Mouse (Mus musculus): ENCODE results near the gene Bmpr1b. TPM values are rescaled to one million over a fixed set of nuclear protein-coding genes. Genes with fewer than 3 reads are reported as not detected.
A peak's percentile ranks its signal among the peaks of the same experiment; 100 is the strongest.
"Not testable (repeated sequence)": the region's sequence is repeated elsewhere in the genome, so short reads cannot be mapped to it uniquely, and the experiment has no call there.

The Bmpr1b gene
- polyA plus RNA-seq (2015; fragmentation: Nextera tagmentation; extraction: Ambion mirVana) = 2.1 and 3.6 TPM in 2 replicates

GRCm38 (mm10) chr3:142168863-142169521 is at the start of gene Bmpr1b:
Gene Bmpr1b, minus strand, starts transcription at chr3:142169425.
- no peak within 1 kb of the TSS for H3K27ac ChIP-seq (ENCODE audit: low read length)
- WGBS = under 1% methylated on average over 55 of the region's 65 CpGs
- ATAC-seq = peak; percentile 96

DNA sequence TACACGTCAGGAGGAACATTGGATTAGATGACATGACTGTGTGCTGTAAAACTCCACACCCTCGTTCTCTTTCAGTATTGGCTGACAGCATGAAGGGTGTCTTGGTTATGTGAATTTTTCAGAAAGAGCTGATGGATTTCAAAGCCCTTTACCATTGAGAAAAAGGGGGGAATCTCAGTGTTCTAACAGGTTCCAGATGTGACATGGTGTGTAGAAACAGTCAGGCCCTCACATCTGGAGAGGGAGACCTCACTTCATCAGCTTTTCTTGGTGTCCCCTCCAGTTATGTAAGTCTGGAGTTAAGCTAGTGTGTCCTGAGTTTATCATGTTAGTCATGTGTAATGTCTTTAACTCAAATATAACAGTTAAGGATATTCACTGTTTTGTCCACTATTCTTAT is 43.6 kb upstream of the Bmpr1b start:
- ATAC-seq = no peak
- H3K27ac ChIP-seq (ENCODE audit: low read length) = no peak overlapping the region
- H3K9me3 ChIP-seq (replicated peaks; ENCODE audit: control insufficient read depth, low read length, poor library complexity, severe bottlenecking) = no peaks in the 10 kb centered on the region

More at GRCm38 (mm10) chr3:142168863-142169521, at the start of gene Bmpr1b:
- peaks cover 9% of the 10 kb centered on the region for H3K4me1 ChIP-seq (ENCODE audit: control insufficient read depth, insufficient read depth, low read length)
- no peaks in the 10 kb centered on the region; the same call in 1 of the 2 replicates for H3K27me3 ChIP-seq (ENCODE audit: control insufficient read depth, insufficient read depth, low read depth, low read length)
- H3K9ac ChIP-seq (ENCODE audit: low read depth, low read length) = peak within 1 kb of the TSS; percentile 72
- no peaks in the 10 kb centered on the region for H3K9me3 ChIP-seq (replicated peaks; ENCODE audit: control insufficient read depth, low read length, poor library complexity, severe bottlenecking)
- peak within 1 kb of the TSS; percentile 69 for H3K4me3 ChIP-seq (ENCODE audit: low read depth, low read length)
- peak within 1 kb of the TSS; percentile 99 for H3K4me2 ChIP-seq (ENCODE audit: low read length)
- no peaks in the 10 kb centered on the region for H3K36me3 ChIP-seq (ENCODE audit: control insufficient read depth, insufficient read depth, low read length)

GRCm38 (mm10) chr3:142212186-142212585 is 43.0 kb upstream of the Bmpr1b start:
- H3K9ac ChIP-seq (ENCODE audit: low read depth, low read length) = no peak overlapping the region
- no peaks in the 10 kb centered on the region for H3K27me3 ChIP-seq (ENCODE audit: control insufficient read depth, insufficient read depth, low read depth, low read length)
- H3K4me3 ChIP-seq (ENCODE audit: low read depth, low read length) = no peak overlapping the region
- WGBS = 85% methylated on average over 3 of the region's 3 CpGs
- no peaks in the 10 kb centered on the region for H3K9me3 ChIP-seq (replicated peaks; ENCODE audit: control insufficient read depth, low read length, poor library complexity, severe bottlenecking)
- no peaks in the 10 kb centered on the region for H3K4me1 ChIP-seq (ENCODE audit: control insufficient read depth, insufficient read depth, low read length)
- no peak for ATAC-seq
- H3K4me2 ChIP-seq (ENCODE audit: low read length) = no peak overlapping the region
- H3K27ac ChIP-seq (ENCODE audit: low read length) = no peak overlapping the region
- no peaks in the 10 kb centered on the region for H3K36me3 ChIP-seq (ENCODE audit: control insufficient read depth, insufficient read depth, low read length)

More for the DNA sequence above, 43.6 kb upstream of the Bmpr1b start:
- Histone ChIP-seq H3K4me1 (ENCODE audit: control insufficient read depth, insufficient read depth, low read length) (no peaks in the 10 kb centered on the region), H3K9ac (ENCODE audit: low read depth, low read length) (no peak overlapping the region), H3K4me3 (ENCODE audit: low read depth, low read length) (no peak overlapping the region), H3K4me2 (ENCODE audit: low read length) (no peak overlapping the region), H3K36me3 (ENCODE audit: control insufficient read depth, insufficient read depth, low read length) (no peaks in the 10 kb centered on the region), H3K27me3 (ENCODE audit: control insufficient read depth, insufficient read depth, low read depth, low read length) (no peaks in the 10 kb centered on the region)
- WGBS = 79% methylated on average over 2 of the region's 2 CpGs

- no peaks in the 10 kb centered on the region for H3K4me1 ChIP-seq (ENCODE audit: control insufficient read depth, insufficient read depth, low read length)
- H3K9me3 ChIP-seq (replicated peaks; ENCODE audit: control insufficient read depth, low read length, poor library complexity, severe bottlenecking) = no peaks in the 10 kb centered on the region
- no peak overlapping the region for H3K9ac ChIP-seq (ENCODE audit: low read depth, low read length)
- H3K27ac ChIP-seq (ENCODE audit: low read length) = no peak overlapping the region
- no peak for ATAC-seq
- no peak overlapping the region for H3K4me3 ChIP-seq (ENCODE audit: low read depth, low read length)
- WGBS = 76% methylated on average over 6 of the region's 6 CpGs
- no peaks in the 10 kb centered on the region for H3K36me3 ChIP-seq (ENCODE audit: control insufficient read depth, insufficient read depth, low read length)
- no peaks in the 10 kb centered on the region for H3K27me3 ChIP-seq (ENCODE audit: control insufficient read depth, insufficient read depth, low read depth, low read length)
- H3K4me2 ChIP-seq (ENCODE audit: low read length) = no peak overlapping the region
Measured at GRCm38 (mm10) chr3:142209981-142210380, 40.8 kb upstream of the Bmpr1b start.

- Histone ChIP-seq H3K9me3 (replicated peaks; ENCODE audit: control insufficient read depth, low read length, poor library complexity, severe bottlenecking) (no peaks in the 10 kb centered on the region), H3K9ac (ENCODE audit: low read depth, low read length) (no peak overlapping the region), H3K4me1 (ENCODE audit: control insufficient read depth, insufficient read depth, low read length) (no peaks in the 10 kb centered on the region), H3K4me2 (ENCODE audit: low read length) (no peak overlapping the region), H3K4me3 (ENCODE audit: low read depth, low read length) (no peak overlapping the region), H3K36me3 (ENCODE audit: control insufficient read depth, insufficient read depth, low read length) (no peaks in the 10 kb centered on the region), H3K27ac (ENCODE audit: low read length) (no peak overlapping the region), H3K27me3 (ENCODE audit: control insufficient read depth, insufficient read depth, low read depth, low read length) (no peaks in the 10 kb centered on the region)
- ATAC-seq = no peak
- WGBS = 79% methylated on average over 11 of the region's 11 CpGs
Measured at GRCm38 (mm10) chr3:142209057-142209456, 39.8 kb upstream of the Bmpr1b start.

GRCm38 (mm10) chr3:142207488-142207887 is 38.3 kb upstream of the Bmpr1b start:
- H3K36me3 ChIP-seq (ENCODE audit: control insufficient read depth, insufficient read depth, low read length) = no peaks in the 10 kb centered on the region
- H3K4me3 ChIP-seq (ENCODE audit: low read depth, low read length) = no peak overlapping the region
- no peaks in the 10 kb centered on the region for H3K27me3 ChIP-seq (ENCODE audit: control insufficient read depth, insufficient read depth, low read depth, low read length)
- no peak overlapping the region for H3K27ac ChIP-seq (ENCODE audit: low read length)
- H3K9me3 ChIP-seq (replicated peaks; ENCODE audit: control insufficient read depth, low read length, poor library complexity, severe bottlenecking) = no peaks in the 10 kb centered on the region
- H3K4me1 ChIP-seq (ENCODE audit: control insufficient read depth, insufficient read depth, low read length) = no peaks in the 10 kb centered on the region
- H3K9ac ChIP-seq (ENCODE audit: low read depth, low read length) = no peak overlapping the region
- no peak overlapping the region for H3K4me2 ChIP-seq (ENCODE audit: low read length)
- ATAC-seq = no peak
- WGBS = 96% methylated on average over 6 of the region's 6 CpGs

- Histone ChIP-seq H3K4me2 (ENCODE audit: low read length) (no peak overlapping the region), H3K4me1 (ENCODE audit: control insufficient read depth, insufficient read depth, low read length) (no peaks in the 10 kb centered on the region), H3K9ac (ENCODE audit: low read depth, low read length) (no peak overlapping the region), H3K9me3 (replicated peaks; ENCODE audit: control insufficient read depth, low read length, poor library complexity, severe bottlenecking) (no peaks in the 10 kb centered on the region), H3K27me3 (ENCODE audit: control insufficient read depth, insufficient read depth, low read depth, low read length) (no peaks in the 10 kb centered on the region), H3K4me3 (ENCODE audit: low read depth, low read length) (no peak overlapping the region), H3K36me3 (ENCODE audit: control insufficient read depth, insufficient read depth, low read length) (no peaks in the 10 kb centered on the region), H3K27ac (ENCODE audit: low read length) (no peak overlapping the region)
- ATAC-seq = no peak
- 93% methylated on average over 3 of the region's 3 CpGs for WGBS
Measured at GRCm38 (mm10) chr3:142206316-142206715, 37.1 kb upstream of the Bmpr1b start.

GRCm38 (mm10) chr3:142196142-142196541 is 26.9 kb upstream of the Bmpr1b start:
- Histone ChIP-seq H3K27ac (ENCODE audit: low read length) (no peak overlapping the region), H3K9me3 (replicated peaks; ENCODE audit: control insufficient read depth, low read length, poor library complexity, severe bottlenecking) (no peaks in the 10 kb centered on the region), H3K4me3 (ENCODE audit: low read depth, low read length) (no peak overlapping the region), H3K36me3 (ENCODE audit: control insufficient read depth, insufficient read depth, low read length) (no peaks in the 10 kb centered on the region), H3K9ac (ENCODE audit: low read depth, low read length) (no peak overlapping the region), H3K4me2 (ENCODE audit: low read length) (no peak overlapping the region), H3K27me3 (ENCODE audit: control insufficient read depth, insufficient read depth, low read depth, low read length) (no peaks in the 10 kb centered on the region), H3K4me1 (ENCODE audit: control insufficient read depth, insufficient read depth, low read length) (no peaks in the 10 kb centered on the region)
- ATAC-seq = no peak
- WGBS = 92% methylated on average over 8 of the region's 8 CpGs

GRCm38 (mm10) chr3:142191627-142192026 is 22.4 kb upstream of the Bmpr1b start:
- ATAC-seq; H3K4me1 ChIP-seq (ENCODE audit: control insufficient read depth, insufficient read depth, low read length); H3K27ac ChIP-seq (ENCODE audit: low read length); H3K9ac ChIP-seq (ENCODE audit: low read depth, low read length); H3K4me2 ChIP-seq (ENCODE audit: low read length); H3K4me3 ChIP-seq (ENCODE audit: low read depth, low read length); H3K36me3 ChIP-seq (ENCODE audit: control insufficient read depth, insufficient read depth, low read length); H3K9me3 ChIP-seq (replicated peaks; ENCODE audit: control insufficient read depth, low read length, poor library complexity, severe bottlenecking); H3K27me3 ChIP-seq (ENCODE audit: control insufficient read depth, insufficient read depth, low read depth, low read length): not testable (repeated sequence)

Measured in midbrain, embryonic 16.5 days (tissue).